Mouse (Mus musculus) small intestine, adult 2 months (tissue): ENCODE data around the gene Ep400. TPM values are rescaled to one million over a fixed set of nuclear protein-coding genes. Genes with fewer than 3 reads are reported as not detected.

Experiments
- H3K27ac ChIP-seq: fragments of 200-500 bp; 2 replicates; pipeline ENCODE4 v1.5.1; 2012; ENCODE audit warnings: low read depth, low read length, control low read depth, inconsistent platforms; ENCODE audit not compliant: insufficient read depth
- H3K27me3 ChIP-seq: fragments of 200-500 bp; 2 replicates; pipeline ENCODE4 v1.6.1; 2012; ENCODE audit warnings: mild to moderate bottlenecking, moderate library complexity, low read length, inconsistent platforms; ENCODE audit not compliant: control insufficient read depth, insufficient read depth
- H3K36me3 ChIP-seq: fragments of 200-500 bp; 2 replicates; pipeline ENCODE4 v1.6.1; 2012; ENCODE audit warnings: mild to moderate bottlenecking, low read length, control low read depth, inconsistent platforms; ENCODE audit not compliant: control insufficient read depth, insufficient read depth
- H3K4me1 ChIP-seq: fragments of 200-500 bp; 2 replicates; pipeline ENCODE4 v1.6.1; 2012; ENCODE audit warnings: low read length, inconsistent platforms, mixed read lengths; ENCODE audit not compliant: control insufficient read depth, insufficient read depth, insufficient read length
- H3K4me3 ChIP-seq: fragments of 200-500 bp; 2 replicates; pipeline ENCODE4 v1.5.1; 2012; ENCODE audit warnings: low read depth, mild to moderate bottlenecking, control low read depth, inconsistent platforms, low read length, moderate library complexity
- CTCF ChIP-seq: fragments of 200-500 bp; IDR thresholded peaks from 2 replicates; pipeline ENCODE4 v1.5.1; 2012; ENCODE audit warnings: low read depth, mild to moderate bottlenecking, control low read depth, inconsistent platforms, low read length, moderate library complexity, mixed read lengths; ENCODE audit not compliant: insufficient replicate concordance, insufficient read length; ENCODE audit errors: extremely low read depth
- POLR2A ChIP-seq: fragments of 200-500 bp; IDR thresholded peaks from 2 replicates; pipeline ENCODE4 v1.6.1; 2012; ENCODE audit warnings: low read depth, mild to moderate bottlenecking, control low read depth, inconsistent platforms, low read length, moderate library complexity
- WGBS: fragments of 180-500 bp; shearing (Covaris S2); methylation state at CpG from one replicate; pipeline ENCODE4 v1.1.7; 2018; 5-methylcytosine and 5-hydroxymethylcytosine counted together
- polyA plus RNA-seq: library from polyadenylated mRNA; depleted of rRNA; stranded (reverse); fragments of >200 nt; gene quantifications from 2 replicates; pipeline ENCODE4 v1.2.3, GENCODE M21; 2012

Gene Ep400
- polyA plus RNA-seq, 1 experiment = 45.0 TPM

DNA sequence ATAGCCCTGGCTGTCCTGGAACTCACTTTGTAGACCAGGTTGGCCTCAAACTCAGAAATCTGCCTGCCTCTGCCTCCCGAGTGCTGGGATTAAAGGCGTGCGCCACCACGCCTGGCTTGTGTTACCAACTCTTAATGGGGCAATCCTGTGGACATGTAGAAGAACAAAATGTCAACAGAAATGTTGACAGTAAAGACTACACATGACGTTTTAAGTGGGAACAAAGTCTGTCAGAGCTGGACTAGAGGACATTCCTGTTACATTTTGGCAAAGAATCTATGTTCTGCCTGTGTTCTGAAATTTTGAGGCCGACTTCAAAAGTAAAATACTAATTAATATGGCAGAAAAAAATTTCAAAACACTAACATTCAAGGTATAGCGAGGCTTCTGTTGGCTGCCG lies 6.6 kb downstream of the Ep400 start:
- Histone ChIP-seq H3K4me1 (no peaks in the 10 kb centered on the region; the same call in 1 of the 2 replicates), H3K36me3 (no peaks in the 10 kb centered on the region), H3K4me3 (no peak overlapping the region), H3K27me3 (no peaks in the 10 kb centered on the region), H3K27ac (no peak overlapping the region)
- WGBS = 87% methylated on average over 8 of the region's 8 CpGs
- TF ChIP-seq CTCF (no peak), POLR2A (no peak)

DNA sequence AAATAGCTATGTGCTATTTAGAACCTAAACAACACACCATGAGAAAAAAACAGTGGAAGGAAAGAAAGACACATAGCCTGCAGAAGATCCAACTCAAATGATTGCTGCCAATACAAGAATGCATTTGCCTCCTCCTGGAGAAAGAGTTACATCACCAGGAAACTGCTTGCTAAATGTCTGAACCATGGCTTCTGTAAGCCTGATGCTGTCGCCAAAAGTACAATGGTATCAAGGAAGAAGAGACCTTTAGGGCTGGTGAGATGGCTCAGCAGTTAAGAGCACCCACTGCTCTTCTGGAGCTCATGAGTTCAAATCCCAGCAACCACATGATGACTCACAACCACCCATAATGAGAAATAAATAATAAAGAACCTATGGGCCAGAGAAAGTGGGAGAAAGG lies 25.5 kb downstream of the Ep400 start:
- 31% methylated on average over 1 of the region's 1 CpGs for WGBS
- Histone ChIP-seq H3K27me3 (no peaks in the 10 kb centered on the region), H3K36me3 (peaks cover under 1% of the 10 kb centered on the region; the same call in 1 of the 2 replicates), H3K27ac (no peak overlapping the region), H3K4me1 (no peaks in the 10 kb centered on the region), H3K4me3 (no peak overlapping the region)
- TF ChIP-seq POLR2A (no peak), CTCF (no peak)

GRCm38 (mm10) chr5:110739496-110740275 lies 30.8 kb downstream of the Ep400 start:
- H3K27ac ChIP-seq = no peak overlapping the region
- H3K4me3 ChIP-seq = no peak overlapping the region
- H3K4me1 ChIP-seq = no peaks in the 10 kb centered on the region
- WGBS = 86% methylated on average over 7 of the region's 7 CpGs
- H3K36me3 ChIP-seq = peaks cover 34% of the 10 kb centered on the region
- H3K27me3 ChIP-seq = no peaks in the 10 kb centered on the region
- TF ChIP-seq CTCF (no peak), POLR2A (no peak)

DNA sequence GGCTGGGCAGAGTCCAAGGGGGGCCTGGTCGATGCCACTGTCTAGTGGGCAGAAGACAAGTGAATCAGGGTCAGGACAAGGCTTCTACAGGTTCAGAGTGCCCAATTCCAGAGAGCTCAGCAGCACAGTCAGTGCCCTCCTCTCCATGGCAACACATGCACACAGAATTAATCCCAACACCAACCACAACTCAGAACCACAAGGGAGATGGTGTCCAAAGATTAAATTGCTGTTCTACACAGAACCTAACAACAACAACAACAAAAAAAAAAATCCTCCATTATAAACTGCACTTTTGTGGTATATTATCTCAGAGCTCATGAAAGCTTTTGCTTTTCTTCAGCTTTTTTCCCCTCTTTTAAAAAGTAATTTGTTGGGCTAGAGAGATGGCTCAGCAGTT lies 34.9 kb downstream of the Ep400 start:
- Histone ChIP-seq H3K36me3 (peaks cover 61% of the 10 kb centered on the region), H3K4me3 (no peak overlapping the region), H3K4me1 (no peaks in the 10 kb centered on the region), H3K27ac (no peak overlapping the region), H3K27me3 (no peaks in the 10 kb centered on the region)
- 76% methylated on average over 1 of the region's 1 CpGs for WGBS
- no peak for TF ChIP-seq CTCF
- no peak for TF ChIP-seq POLR2A

GRCm38 (mm10) chr5:110733231-110733823 lies 37.2 kb downstream of the Ep400 start:
- TF ChIP-seq POLR2A (no peak), CTCF (no peak)
- Histone ChIP-seq H3K4me1 (no peaks in the 10 kb centered on the region), H3K27ac (no peak overlapping the region), H3K27me3 (no peaks in the 10 kb centered on the region), H3K36me3 (peaks cover 59% of the 10 kb centered on the region), H3K4me3 (no peak overlapping the region)
- WGBS = 90% methylated on average over 4 of the region's 4 CpGs

DNA sequence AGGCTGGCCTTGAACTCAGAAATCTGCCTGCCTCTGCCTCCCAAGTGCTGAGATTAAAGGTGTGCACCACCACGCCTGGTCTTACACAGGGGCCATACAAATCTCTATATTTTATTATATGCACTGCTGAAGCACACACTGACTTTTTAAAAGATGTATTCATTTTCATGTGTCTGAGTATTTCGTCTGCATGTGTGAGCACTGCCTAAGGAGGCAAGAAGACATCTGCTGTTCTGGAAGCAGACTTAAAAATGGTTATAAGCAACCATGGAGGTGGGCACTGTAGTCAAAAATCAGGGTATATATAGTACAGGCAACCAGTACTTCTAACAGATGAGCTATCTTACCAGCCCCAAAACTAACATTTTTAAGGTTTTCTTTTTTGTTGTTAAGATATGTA lies 39.3 kb downstream of the Ep400 start:
- TF ChIP-seq CTCF (no peak), POLR2A (no peak)
- Histone ChIP-seq H3K4me1 (no peaks in the 10 kb centered on the region), H3K36me3 (peaks cover 61% of the 10 kb centered on the region), H3K27ac (no peak overlapping the region), H3K4me3 (no peak overlapping the region), H3K27me3 (no peaks in the 10 kb centered on the region)
- 92% methylated on average over 2 of the region's 2 CpGs for WGBS

GRCm38 (mm10) chr5:110727850-110728249 lies 42.7 kb downstream of the Ep400 start:
- H3K27me3 ChIP-seq = no peaks in the 10 kb centered on the region
- H3K36me3 ChIP-seq = peaks cover 66% of the 10 kb centered on the region
- 83% methylated on average over 1 of the region's 1 CpGs for whole genome bisulfite sequencing
- no peak overlapping the region for H3K4me3 ChIP-seq
- TF ChIP-seq POLR2A = no peak
- TF ChIP-seq CTCF = no peak
- no peaks in the 10 kb centered on the region for H3K4me1 ChIP-seq
- no peak overlapping the region for H3K27ac ChIP-seq
